In genomic region chr4:43453413-43453812, GRCm38 (mm10) we compare ENCODE assay signal across 8 mouse cellular contexts. TPM values are rescaled to one million over a fixed set of nuclear protein-coding genes. Genes with fewer than 3 reads are reported as not detected.
DNase-seq lines count a peak whose midpoint lies in the region; ATAC-seq and TF ChIP-seq lines count a peak whose summit lies in the region.

No protein-coding gene starts in this region.

- TF ChIP-seq CTCF in lung, embryonic 14.5 days (IDR thresholded peaks at IDR 0.05; ENCODE audit: low read depth): no peak
- no peak for TF ChIP-seq CTCF in liver, embryonic 14.5 days (IDR thresholded peaks at IDR 0.05; ENCODE audit: low read depth)
- no peak for TF ChIP-seq CTCF in stomach, postnatal 0 days (IDR thresholded peaks at IDR 0.05; ENCODE audit: low read depth)

- no peaks in the 10 kb centered on the region for H3K9me3 ChIP-seq in lung, embryonic 14.5 days (ENCODE audit: low read depth, low read length)
- H3K9me3 ChIP-seq in forebrain, embryonic 12.5 days: no peaks in the 10 kb centered on the region
- no peaks in the 10 kb centered on the region for H3K9me3 ChIP-seq in liver, embryonic 14.5 days (ENCODE audit: control insufficient read depth, low read length)
- H3K9me3 ChIP-seq in stomach, postnatal 0 days (ENCODE audit: control insufficient read depth, low read length): no peaks in the 10 kb centered on the region

- no peak for ATAC-seq in lung, embryonic 14.5 days (ENCODE audit: insufficient read depth)
- no peak for ATAC-seq in forebrain, embryonic 12.5 days (ENCODE audit: low FRiP score)
- no peak for ATAC-seq in liver, embryonic 14.5 days (ENCODE audit: insufficient read depth)
- ATAC-seq in stomach, postnatal 0 days (ENCODE audit: low FRiP score, low TSS enrichment): no peak

- H3K4me1 ChIP-seq in lung, embryonic 14.5 days (ENCODE audit: insufficient read depth): no peaks in the 10 kb centered on the region
- peaks cover 17% of the 10 kb centered on the region for H3K4me1 ChIP-seq in forebrain, embryonic 12.5 days
- no peaks in the 10 kb centered on the region for H3K4me1 ChIP-seq in liver, embryonic 14.5 days (replicated peaks; ENCODE audit: control insufficient read depth in 2 of 2, insufficient read depth in 2 of 2, low read length in 1 of 2)
- H3K4me1 ChIP-seq in stomach, postnatal 0 days (replicated peaks; ENCODE audit: control insufficient read depth, insufficient read depth): peaks cover 3% of the 10 kb centered on the region

- no peak overlapping the region for H3K27ac ChIP-seq in lung, embryonic 14.5 days (ENCODE audit: low read depth)
- H3K27ac ChIP-seq in forebrain, embryonic 12.5 days: no peak overlapping the region
- no peak overlapping the region for H3K27ac ChIP-seq in liver, embryonic 14.5 days
- H3K27ac ChIP-seq in stomach, postnatal 0 days (replicated peaks): no peak overlapping the region

- no peak overlapping the region for H3K9ac ChIP-seq in lung, embryonic 14.5 days
- H3K9ac ChIP-seq in forebrain, embryonic 12.5 days: 0 out of 2 replicates have a peak overlapping the region, but pooled peaks have one; percentile 17
- H3K9ac ChIP-seq in liver, embryonic 14.5 days (replicated peaks): no peak overlapping the region
- no peak overlapping the region for H3K9ac ChIP-seq in stomach, postnatal 0 days (ENCODE audit: low read length)

- peak overlapping the region; percentile 44 for H3K4me2 ChIP-seq in lung, embryonic 14.5 days
- peak overlapping the region; percentile 51 for H3K4me2 ChIP-seq in forebrain, embryonic 12.5 days
- H3K4me2 ChIP-seq in liver, embryonic 14.5 days (ENCODE audit: low read depth): peak overlapping the region; percentile 20; the same call in 1 of the 2 replicates
- peak overlapping the region; percentile 35 for H3K4me2 ChIP-seq in stomach, postnatal 0 days (replicated peaks; ENCODE audit: low read depth)

- peaks cover 3% of the 10 kb centered on the region for H3K36me3 ChIP-seq in lung, embryonic 14.5 days (ENCODE audit: insufficient read depth)
- H3K36me3 ChIP-seq in forebrain, embryonic 12.5 days (replicated peaks): peaks cover under 1% of the 10 kb centered on the region; the same call in 1 of the 2 replicates
- H3K36me3 ChIP-seq in liver, embryonic 14.5 days (replicated peaks; ENCODE audit: control insufficient read depth, insufficient read depth, low read depth): no peaks in the 10 kb centered on the region
- no peaks in the 10 kb centered on the region for H3K36me3 ChIP-seq in stomach, postnatal 0 days (ENCODE audit: control insufficient read depth, insufficient read depth, low read length)

- no peak for TF ChIP-seq EP300 in liver, embryonic 14.5 days (IDR thresholded peaks at IDR 0.05; ENCODE audit: low read depth)
- TF ChIP-seq EP300 in stomach, postnatal 0 days (optimal IDR thresholded peaks at IDR 0.05): no peak

- 1% methylated on average over 18 of the region's 18 CpGs for WGBS in lung, embryonic 14.5 days
- 1% methylated on average over 18 of the region's 18 CpGs for WGBS in forebrain, embryonic 12.5 days
- 2% methylated on average over 17 of the region's 18 CpGs for WGBS in liver, embryonic 14.5 days (ENCODE audit: insufficient replicate concordance)
- WGBS in stomach, postnatal 0 days: 2% methylated on average over 18 of the region's 18 CpGs

- peaks cover 26% of the 10 kb centered on the region for H3K27me3 ChIP-seq in lung, embryonic 14.5 days (ENCODE audit: insufficient read depth, low read length)
- H3K27me3 ChIP-seq in forebrain, embryonic 12.5 days: peaks cover 36% of the 10 kb centered on the region
- peaks cover 26% of the 10 kb centered on the region for H3K27me3 ChIP-seq in liver, embryonic 14.5 days (ENCODE audit: control insufficient read depth, insufficient read depth, low read length)
- no peaks in the 10 kb centered on the region for H3K27me3 ChIP-seq in stomach, postnatal 0 days (ENCODE audit: control insufficient read depth, insufficient read depth, low read length)

- peak overlapping the region; percentile 15 for H3K4me3 ChIP-seq in lung, embryonic 14.5 days (ENCODE audit: low read depth, low read length)
- H3K4me3 ChIP-seq in forebrain, embryonic 12.5 days (replicated peaks): peak overlapping the region; percentile 24
- H3K4me3 ChIP-seq in liver, embryonic 14.5 days (ENCODE audit: insufficient read depth in 1 of 2, low read depth in 2 of 2, low read length in 2 of 2): no peak overlapping the region
- peak overlapping the region; percentile 17 for H3K4me3 ChIP-seq in stomach, postnatal 0 days (ENCODE audit: low read depth, low read length)

- no peak for DNase-seq in lung, embryonic 14.5 days
- no peak for DNase-seq in lung, postnatal 14 days
- DNase-seq in liver, embryonic 14.5 days (ENCODE audit: low read depth in 3 of 3, low spot score in 3 of 3): no peak
- DNase-seq in stomach, postnatal 0 days (ENCODE audit: low spot score): no peak
- DNase-seq in gastrocnemius, adult 18-20 months (ENCODE audit: low spot score): no peak
- DNase-seq in ovary, postnatal 14 days (ENCODE audit: low spot score): no peak
- DNase-seq in frontal cortex, postnatal 14 days (ENCODE audit: low spot score in 2 of 2): no peak

RNA-seq across cellular contexts. Expression of gene Cd72, which starts 1.0 kb away (rescaled TPM):
- 3.2 TPM in 2 replicates for polyA plus RNA-seq in lung, embryonic 14.5 days (2014; fragmentation: Nextera tagmentation; extraction: Ambion mirVana)
- 2.9 and 3.8 TPM in 2 replicates for polyA plus RNA-seq in forebrain, embryonic 12.5 days (2016; fragmentation: Nextera tagmentation; extraction: Ambion mirVana)
- polyA plus RNA-seq in liver, embryonic 14.5 days (2012; rRNA removed): 0.11 and 0.31 TPM in 2 replicates
- 0.74 and 0.95 TPM in 2 replicates for polyA plus RNA-seq in liver, embryonic 14.5 days (2014; fragmentation: Nextera tagmentation; extraction: Ambion mirVana)
- 2.8 and 3.2 TPM in 2 replicates for polyA plus RNA-seq in stomach, postnatal 0 days (2015; fragmentation: Nextera tagmentation; extraction: Ambion mirVana)
- total RNA-seq in gastrocnemius, adult 18-20 months (2021): under 1 TPM in 1 of 2 experiments, not detected in 1; 0.21 TPM

RNA-seq across cellular contexts. Expression of gene Tesk1, which starts 11.7 kb away (rescaled TPM):
- 12.6 and 15.9 TPM in 2 replicates for polyA plus RNA-seq in lung, embryonic 14.5 days (2014; fragmentation: Nextera tagmentation; extraction: Ambion mirVana)
- polyA plus RNA-seq in forebrain, embryonic 12.5 days (2016; fragmentation: Nextera tagmentation; extraction: Ambion mirVana): 10.5 and 12.6 TPM in 2 replicates
- 3.3 and 4.0 TPM in 2 replicates for polyA plus RNA-seq in liver, embryonic 14.5 days (2012; rRNA removed)
- polyA plus RNA-seq in liver, embryonic 14.5 days (2014; fragmentation: Nextera tagmentation; extraction: Ambion mirVana): 0.65 and 1.2 TPM in 2 replicates
- polyA plus RNA-seq in stomach, postnatal 0 days (2015; fragmentation: Nextera tagmentation; extraction: Ambion mirVana): 4.7 TPM in 2 replicates
- 10 to 100 TPM; 56.2 to 60.8 TPM for total RNA-seq in gastrocnemius, adult 18-20 months (2021)

RNA-seq across cellular contexts. Expression of gene Fam166b, which starts 24.5 kb away (rescaled TPM):
- polyA plus RNA-seq in lung, embryonic 14.5 days (2014; fragmentation: Nextera tagmentation; extraction: Ambion mirVana): 0.32 and 0.34 TPM in 2 replicates
- polyA plus RNA-seq in forebrain, embryonic 12.5 days (2016; fragmentation: Nextera tagmentation; extraction: Ambion mirVana): 0.23 TPM in 1 of 2 replicates, not detected in the other
- not detected in 2 replicates for polyA plus RNA-seq in liver, embryonic 14.5 days (2012; rRNA removed)
- polyA plus RNA-seq in liver, embryonic 14.5 days (2014; fragmentation: Nextera tagmentation; extraction: Ambion mirVana): not detected in 2 replicates
- polyA plus RNA-seq in stomach, postnatal 0 days (2015; fragmentation: Nextera tagmentation; extraction: Ambion mirVana): 0.12 and 0.27 TPM in 2 replicates
- total RNA-seq in gastrocnemius, adult 18-20 months (2021): not detected

RNA-seq across cellular contexts. Expression of gene Sit1, which starts 30.1 kb away (rescaled TPM):
- not detected in 2 replicates for polyA plus RNA-seq in lung, embryonic 14.5 days (2014; fragmentation: Nextera tagmentation; extraction: Ambion mirVana)
- polyA plus RNA-seq in forebrain, embryonic 12.5 days (2016; fragmentation: Nextera tagmentation; extraction: Ambion mirVana): not detected in 2 replicates
- polyA plus RNA-seq in liver, embryonic 14.5 days (2012; rRNA removed): 0.04 TPM in 1 of 2 replicates, not detected in the other
- not detected in 2 replicates for polyA plus RNA-seq in liver, embryonic 14.5 days (2014; fragmentation: Nextera tagmentation; extraction: Ambion mirVana)
- polyA plus RNA-seq in stomach, postnatal 0 days (2015; fragmentation: Nextera tagmentation; extraction: Ambion mirVana): not detected in 2 replicates
- total RNA-seq in gastrocnemius, adult 18-20 months (2021): not detected

RNA-seq across cellular contexts. Expression of gene Ccdc107, which starts 39.3 kb away (rescaled TPM):
- polyA plus RNA-seq in lung, embryonic 14.5 days (2014; fragmentation: Nextera tagmentation; extraction: Ambion mirVana): 61.4 and 70.8 TPM in 2 replicates
- 44.7 and 45.8 TPM in 2 replicates for polyA plus RNA-seq in forebrain, embryonic 12.5 days (2016; fragmentation: Nextera tagmentation; extraction: Ambion mirVana)
- 11.8 and 27.6 TPM in 2 replicates for polyA plus RNA-seq in liver, embryonic 14.5 days (2012; rRNA removed)
- 32.1 and 36.7 TPM in 2 replicates for polyA plus RNA-seq in liver, embryonic 14.5 days (2014; fragmentation: Nextera tagmentation; extraction: Ambion mirVana)
- 118 and 120 TPM in 2 replicates for polyA plus RNA-seq in stomach, postnatal 0 days (2015; fragmentation: Nextera tagmentation; extraction: Ambion mirVana)
- total RNA-seq in gastrocnemius, adult 18-20 months (2021): 10 to 100 TPM; 21.9 to 26.8 TPM

Comparison
In these comparisons a context has a peak if more than half of its experiments do, and no peak if none do; other contexts are left out.
1. H3K4me3 ChIP-seq: peak in lung, embryonic 14.5 days (single experiment), forebrain, embryonic 12.5 days (single experiment) and stomach, postnatal 0 days (single experiment); none in liver, embryonic 14.5 days (0 of 2).
2. Peak in every context shown above with its lines, with median percentiles within 50 percentile points of each other: H3K4me2 ChIP-seq.